Mouse (Mus musculus) midbrain, embryonic 12.5 days (tissue): Measurements from ENCODE around the gene Rhbdf1. TPM values are rescaled to one million over a fixed set of nuclear protein-coding genes. Genes with fewer than 3 reads are reported as not detected.

ENCODE experiments used
- ATAC-seq: fragments of 200-750 bp; cut with Nextera tagmentation; 2 replicates; pipeline ENCODE4 v1.8.0; 2017; ENCODE audit warnings: low read depth, moderate TSS enrichment, moderate library complexity; ENCODE audit not compliant: low FRiP score
- H3K27ac ChIP-seq: fragments of 300-500 bp; sonication (generic); replicated peaks from 2 replicates; pipeline ENCODE4 v1.5.1; 2016; ENCODE audit warnings: mild to moderate bottlenecking
- H3K27me3 ChIP-seq: fragments of 300-500 bp; sonication (generic); 2 replicates; pipeline ENCODE4 v1.6.1; 2016; ENCODE audit warnings: mild to moderate bottlenecking
- H3K36me3 ChIP-seq: fragments of 300-500 bp; sonication (generic); 2 replicates; pipeline ENCODE4 v1.6.1; 2016
- H3K4me1 ChIP-seq: fragments of 300-500 bp; sonication (generic); 2 replicates; pipeline ENCODE4 v1.6.1; 2016
- H3K4me2 ChIP-seq: fragments of 300-500 bp; sonication (generic); replicated peaks from 2 replicates; pipeline ENCODE4 v1.6.1; 2016; ENCODE audit warnings: mild to moderate bottlenecking, moderate library complexity
- H3K4me3 ChIP-seq: fragments of 300-500 bp; sonication (generic); 2 replicates; pipeline ENCODE4 v1.5.1; 2016; ENCODE audit warnings: mild to moderate bottlenecking
- H3K9ac ChIP-seq: fragments of 300-500 bp; sonication (generic); replicated peaks from 2 replicates; pipeline ENCODE4 v1.6.1; 2016; ENCODE audit warnings: mild to moderate bottlenecking, moderate library complexity
- H3K9me3 ChIP-seq: fragments of 300-500 bp; sonication (generic); 2 replicates; pipeline ENCODE4 v1.6.1; 2016; ENCODE audit warnings: mild to moderate bottlenecking
- WGBS: fragments of 180-500 bp; shearing (Covaris S2); methylation state at CpG from one replicate; pipeline ENCODE4 v1.1.7; 2016; 5-methylcytosine and 5-hydroxymethylcytosine counted together
- polyA plus RNA-seq: library from polyadenylated mRNA; unstranded; fragments of >200 nt; fragmentation: Nextera tagmentation; extraction: Ambion mirVana; gene quantifications from 2 replicates; pipeline ENCODE4 v1.2.1, GENCODE M21; 2016

Gene Rhbdf1
- polyA plus RNA-seq, 1 experiment from 2014 or later: 23.5 TPM

GRCm38 (mm10) chr11:32253121-32253520 lies 31.0 kb upstream of the Rhbdf1 start:
- H3K4me1 ChIP-seq: no peaks in the 10 kb centered on the region
- H3K27ac ChIP-seq: no peak overlapping the region
- H3K36me3 ChIP-seq: peaks cover 39% of the 10 kb centered on the region
- no peak for ATAC-seq
- no peaks in the 10 kb centered on the region for H3K9me3 ChIP-seq
- H3K4me2 ChIP-seq: no peak overlapping the region
- no peaks in the 10 kb centered on the region for H3K27me3 ChIP-seq
- 86% methylated on average over 1 of the region's 1 CpGs for WGBS
- H3K4me3 ChIP-seq: no peak overlapping the region
- H3K9ac ChIP-seq: no peak overlapping the region

GRCm38 (mm10) chr11:32250880-32251763 lies 29.0 kb upstream of the Rhbdf1 start:
- 88% methylated on average over 8 of the region's 8 CpGs for WGBS
- Histone ChIP-seq H3K4me1 (no peaks in the 10 kb centered on the region), H3K9ac (no peak overlapping the region), H3K4me2 (no peak overlapping the region), H3K9me3 (no peaks in the 10 kb centered on the region), H3K36me3 (peaks cover 57% of the 10 kb centered on the region), H3K27me3 (no peaks in the 10 kb centered on the region), H3K27ac (no peak overlapping the region), H3K4me3 (no peak overlapping the region)
- no peak for ATAC-seq

- Histone ChIP-seq H3K9ac (no peak overlapping the region), H3K27ac (no peak overlapping the region), H3K27me3 (no peaks in the 10 kb centered on the region), H3K4me3 (no peak overlapping the region), H3K4me2 (no peak overlapping the region), H3K36me3 (peaks cover 71% of the 10 kb centered on the region), H3K4me1 (no peaks in the 10 kb centered on the region), H3K9me3 (no peaks in the 10 kb centered on the region)
- WGBS: 92% methylated on average over 3 of the region's 3 CpGs
- ATAC-seq: no peak
Measured at GRCm38 (mm10) chr11:32248350-32248749, 26.2 kb upstream of the Rhbdf1 start.

DNA sequence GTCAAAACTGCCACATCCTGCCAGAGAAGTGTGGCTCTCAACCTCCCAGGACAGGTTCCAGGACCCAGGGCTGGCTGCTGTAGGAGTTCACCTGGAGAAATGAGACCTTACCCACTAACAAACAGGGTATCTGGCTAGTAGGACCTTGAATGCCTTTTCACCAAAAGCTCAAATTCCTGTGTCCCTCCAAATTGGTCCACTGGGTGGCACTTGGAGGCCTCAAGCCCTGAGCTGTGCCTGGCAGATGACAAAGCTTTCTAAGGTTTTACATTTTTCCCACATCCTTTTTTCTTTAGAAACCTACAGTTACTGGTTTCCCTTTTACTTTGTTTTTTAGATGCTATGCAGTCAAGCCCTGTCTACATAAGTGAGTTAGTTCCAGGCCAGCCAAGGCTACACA lies 25.0 kb upstream of the Rhbdf1 start:
- H3K9me3 ChIP-seq: no peaks in the 10 kb centered on the region
- H3K27ac ChIP-seq: no peak overlapping the region
- no peak overlapping the region for H3K4me2 ChIP-seq
- no peaks in the 10 kb centered on the region for H3K27me3 ChIP-seq
- no peaks in the 10 kb centered on the region for H3K4me1 ChIP-seq
- ATAC-seq: no peak
- H3K36me3 ChIP-seq: peaks cover 72% of the 10 kb centered on the region
- no peak overlapping the region for H3K4me3 ChIP-seq
- no peak overlapping the region for H3K9ac ChIP-seq

DNA sequence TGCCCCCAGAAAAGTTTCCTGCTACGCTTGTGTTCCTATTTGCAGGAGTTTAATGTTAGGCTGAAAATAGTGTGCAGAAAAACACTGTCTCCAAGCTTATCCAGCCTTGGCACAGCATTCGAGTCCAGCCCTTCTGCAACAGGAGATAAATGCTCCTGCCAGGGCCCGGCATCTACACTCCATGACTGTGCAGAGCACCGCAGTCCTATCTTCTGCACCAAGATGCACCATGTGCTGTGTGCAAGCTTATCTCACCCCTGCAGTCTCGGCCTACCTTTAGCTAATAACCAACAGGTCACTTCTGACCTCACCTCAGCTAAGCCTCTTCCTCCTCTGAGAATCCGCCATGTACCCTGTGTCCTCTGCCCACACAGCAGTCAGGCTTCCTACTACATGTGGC lies 23.5 kb upstream of the Rhbdf1 start:
- Histone ChIP-seq H3K27me3 (no peaks in the 10 kb centered on the region), H3K9ac (no peak overlapping the region), H3K4me1 (no peaks in the 10 kb centered on the region), H3K9me3 (no peaks in the 10 kb centered on the region), H3K36me3 (peaks cover 84% of the 10 kb centered on the region), H3K27ac (no peak overlapping the region), H3K4me2 (no peak overlapping the region), H3K4me3 (no peak overlapping the region)
- ATAC-seq: no peak
- 89% methylated on average over 6 of the region's 6 CpGs for WGBS

- H3K27me3 ChIP-seq: no peaks in the 10 kb centered on the region
- no peak overlapping the region for H3K4me3 ChIP-seq
- no peak overlapping the region for H3K4me2 ChIP-seq
- 91% methylated on average over 1 of the region's 1 CpGs for WGBS
- H3K4me1 ChIP-seq: no peaks in the 10 kb centered on the region
- H3K9ac ChIP-seq: no peak overlapping the region
- ATAC-seq: no peak
- H3K9me3 ChIP-seq: no peaks in the 10 kb centered on the region
- peaks cover 84% of the 10 kb centered on the region for H3K36me3 ChIP-seq
- H3K27ac ChIP-seq: 0 out of 2 replicates have a peak overlapping the region, but pooled peaks have one; percentile 30
Measured at GRCm38 (mm10) chr11:32244617-32245016, 22.5 kb upstream of the Rhbdf1 start.

DNA sequence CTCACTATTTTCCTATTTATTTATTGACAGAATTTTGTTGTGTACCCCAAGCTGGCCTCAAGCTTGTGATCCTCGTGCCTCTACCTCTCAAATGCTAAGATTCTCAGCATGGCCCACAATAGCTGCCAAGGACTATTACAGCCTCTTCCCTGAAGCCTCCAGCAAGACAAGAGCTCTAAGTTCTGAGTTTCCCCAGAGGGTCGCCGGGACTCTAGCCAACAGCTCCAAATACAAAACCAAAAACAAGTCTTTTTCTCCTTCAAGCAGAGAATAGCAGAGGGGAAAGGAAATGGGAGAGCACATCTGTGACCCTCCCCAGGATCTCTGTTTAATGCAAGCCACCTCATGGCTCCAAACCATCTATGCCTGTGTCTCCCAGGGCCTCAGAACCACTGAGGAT lies 22.0 kb upstream of the Rhbdf1 start:
- no peaks in the 10 kb centered on the region for H3K4me1 ChIP-seq
- no peak overlapping the region for H3K4me2 ChIP-seq
- no peaks in the 10 kb centered on the region for H3K9me3 ChIP-seq
- no peak for ATAC-seq
- H3K4me3 ChIP-seq: no peak overlapping the region
- 83% methylated on average over 3 of the region's 3 CpGs for WGBS
- 0 out of 2 replicates have a peak overlapping the region, but pooled peaks have one; percentile 30 for H3K27ac ChIP-seq
- peaks cover 83% of the 10 kb centered on the region for H3K36me3 ChIP-seq
- no peak overlapping the region for H3K9ac ChIP-seq
- no peaks in the 10 kb centered on the region for H3K27me3 ChIP-seq

DNA sequence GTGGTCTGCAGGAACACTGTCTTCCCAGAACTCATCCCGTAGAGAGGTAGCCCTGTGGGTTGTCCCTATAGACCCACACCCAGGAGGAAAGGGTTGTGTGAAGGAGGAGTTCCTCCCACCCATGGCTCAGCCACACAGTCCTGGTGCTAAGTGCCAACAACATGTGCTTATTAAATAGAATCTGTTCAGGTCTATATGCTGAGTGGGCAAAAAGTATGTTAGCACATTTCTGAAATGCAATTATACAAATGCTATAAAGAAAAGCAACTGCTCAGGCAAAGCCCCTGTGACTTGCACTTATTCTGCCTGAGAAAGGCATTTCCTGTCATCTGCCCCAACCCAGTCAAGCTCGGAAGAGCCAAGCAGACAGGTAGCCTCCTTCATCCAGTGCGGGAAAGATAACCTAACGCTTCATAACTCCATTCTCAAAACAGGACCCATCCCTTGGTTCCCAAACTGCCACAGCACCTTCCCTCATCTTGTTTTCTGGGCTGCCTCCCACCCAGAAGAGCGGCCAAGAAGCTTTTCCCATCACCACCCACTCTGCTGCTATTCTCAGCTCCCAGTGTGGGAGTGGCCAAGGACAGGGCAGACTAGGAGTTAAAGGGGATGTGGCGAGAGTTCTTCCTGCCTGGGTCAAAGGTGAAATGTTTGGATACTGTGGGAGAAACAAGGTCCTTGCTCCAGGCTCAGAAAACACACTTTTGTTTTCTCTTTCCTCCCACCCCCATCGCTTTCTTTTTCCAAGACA lies 21.3 kb upstream of the Rhbdf1 start:
- no peaks in the 10 kb centered on the region for H3K27me3 ChIP-seq
- no peak for ATAC-seq
- H3K36me3 ChIP-seq: peaks cover 83% of the 10 kb centered on the region
- no peak overlapping the region for H3K4me3 ChIP-seq
- no peak overlapping the region for H3K9ac ChIP-seq
- no peak overlapping the region for H3K4me2 ChIP-seq
- H3K27ac ChIP-seq: no peak overlapping the region
- no peaks in the 10 kb centered on the region for H3K9me3 ChIP-seq
- no peaks in the 10 kb centered on the region for H3K4me1 ChIP-seq
- 75% methylated on average over 7 of the region's 7 CpGs for WGBS

GRCm38 (mm10) chr11:32242209-32242608 lies 20.1 kb upstream of the Rhbdf1 start:
- no peak overlapping the region for H3K4me2 ChIP-seq
- WGBS: 85% methylated on average over 3 of the region's 3 CpGs
- H3K9ac ChIP-seq: no peak overlapping the region
- H3K27ac ChIP-seq: no peak overlapping the region
- no peaks in the 10 kb centered on the region for H3K27me3 ChIP-seq
- ATAC-seq: no peak
- H3K4me3 ChIP-seq: no peak overlapping the region
- no peaks in the 10 kb centered on the region for H3K4me1 ChIP-seq
- peaks cover 76% of the 10 kb centered on the region for H3K36me3 ChIP-seq
- no peaks in the 10 kb centered on the region for H3K9me3 ChIP-seq

GRCm38 (mm10) chr11:32241391-32241790 lies 19.3 kb upstream of the Rhbdf1 start:
- no peak overlapping the region for H3K9ac ChIP-seq
- H3K4me3 ChIP-seq: no peak overlapping the region
- H3K27ac ChIP-seq: no peak overlapping the region
- peaks cover 74% of the 10 kb centered on the region for H3K36me3 ChIP-seq
- H3K4me2 ChIP-seq: no peak overlapping the region
- no peaks in the 10 kb centered on the region for H3K27me3 ChIP-seq
- H3K4me1 ChIP-seq: no peaks in the 10 kb centered on the region; the same call in 1 of the 2 replicates
- no peak for ATAC-seq
- H3K9me3 ChIP-seq: no peaks in the 10 kb centered on the region

DNA sequence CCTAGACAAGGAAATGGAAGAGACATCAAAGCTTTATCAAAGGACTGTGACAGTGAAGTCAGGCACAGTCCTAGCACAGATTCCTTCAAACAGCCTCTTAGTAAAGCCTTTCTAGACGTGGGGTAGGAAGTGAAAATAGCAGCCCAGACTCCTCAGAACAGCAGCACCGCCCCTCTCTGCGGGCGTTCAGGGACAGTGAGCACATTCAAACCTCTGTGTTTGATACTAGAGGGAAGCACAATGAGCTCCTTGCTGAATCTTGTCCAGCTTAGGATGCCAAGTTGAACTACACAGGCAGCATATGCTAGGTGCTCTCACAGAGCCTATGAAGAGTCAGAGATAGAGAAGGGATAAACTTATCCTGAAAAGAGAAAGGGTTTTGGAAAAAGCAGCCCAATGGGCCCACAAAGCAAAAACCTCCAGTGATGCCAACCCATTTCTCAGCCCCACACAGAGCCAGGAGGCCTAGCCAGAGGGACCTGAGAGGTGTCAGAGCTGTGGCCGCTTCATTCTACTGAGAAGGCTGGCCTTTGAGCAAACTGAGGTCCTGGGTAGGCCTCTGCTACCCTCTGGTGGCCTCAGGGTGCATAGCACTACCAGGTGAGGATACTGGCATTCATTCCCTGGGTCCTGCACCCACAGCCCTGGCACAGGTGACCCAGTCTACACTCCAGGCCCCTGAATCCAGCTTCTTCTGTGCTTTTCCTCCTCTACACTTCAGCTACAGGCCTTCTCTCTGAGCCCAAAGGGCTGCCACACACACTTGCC lies 16.2 kb upstream of the Rhbdf1 start:
- no peaks in the 10 kb centered on the region for H3K9me3 ChIP-seq
- H3K4me2 ChIP-seq: no peak overlapping the region
- WGBS: 61% methylated on average over 5 of the region's 5 CpGs
- no peak overlapping the region for H3K27ac ChIP-seq
- no peak overlapping the region for H3K4me3 ChIP-seq
- no peaks in the 10 kb centered on the region; the same call in 1 of the 2 replicates for H3K4me1 ChIP-seq
- ATAC-seq: peak; percentile 41; the same call in 1 of the 2 replicates
- H3K36me3 ChIP-seq: peaks cover 61% of the 10 kb centered on the region
- H3K27me3 ChIP-seq: no peaks in the 10 kb centered on the region
- H3K9ac ChIP-seq: no peak overlapping the region

DNA sequence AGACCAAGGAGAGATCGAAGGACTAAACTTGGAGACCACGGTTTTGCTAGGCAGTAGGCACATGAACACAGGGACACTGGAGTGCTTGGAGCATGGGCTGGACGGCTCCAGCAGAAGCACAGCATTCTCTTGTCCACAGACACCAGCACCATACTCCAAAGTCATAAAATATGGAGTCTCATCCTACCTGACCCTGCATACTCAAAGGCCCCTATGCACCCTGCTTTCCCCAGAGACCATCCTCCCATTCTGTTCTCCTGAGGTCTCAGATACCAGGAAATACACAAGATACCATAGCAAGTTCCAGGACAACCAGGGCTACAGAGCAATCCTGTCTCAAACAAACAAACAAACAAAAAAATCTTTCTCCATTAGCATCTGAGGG lies 15.3 kb upstream of the Rhbdf1 start:
- no peak for ATAC-seq
- Histone ChIP-seq H3K9me3 (no peaks in the 10 kb centered on the region), H3K36me3 (peaks cover 63% of the 10 kb centered on the region), H3K27ac (no peak overlapping the region), H3K9ac (no peak overlapping the region), H3K27me3 (no peaks in the 10 kb centered on the region), H3K4me3 (no peak overlapping the region), H3K4me1 (no peaks in the 10 kb centered on the region; the same call in 1 of the 2 replicates), H3K4me2 (no peak overlapping the region)
- WGBS: 88% methylated on average over 3 of the region's 3 CpGs
